Mouse (Mus musculus) heart, adult 2 months (tissue): Measurements from ENCODE around the gene Rapgef3.

Experiments
- CTCF ChIP-seq: fragments of 200-600 bp; IDR thresholded peaks from 2 replicates; pipeline ENCODE4 v1.8.1; 2022; ENCODE audit warnings: antibody characterized with exemption, mild to moderate bottlenecking, moderate library complexity
- POLR2A ChIP-seq: fragments of 200-500 bp; IDR thresholded peaks from 2 replicates; pipeline ENCODE4 v1.6.1; 2011; ENCODE audit warnings: mild to moderate bottlenecking, low read depth, low read length, control low read depth; ENCODE audit not compliant: insufficient read depth

GRCm38 (mm10) chr15:97719494-97719893 is 48.3 kb downstream of the Rapgef3 start:
- no peak for TF ChIP-seq CTCF
- TF ChIP-seq POLR2A = no peak
